Comparison of ENCODE assay signal across 1 mouse cellular context in genomic region chr10:52273012-52273411, GRCm38 (mm10).
TF ChIP-seq lines count a peak whose summit lies in the region.

No protein-coding gene starts in this region.

TF ChIP-seq in MEL, 35 proteins besides CTCF, POLR2A, EP300 and RAD21:
- TF ChIP-seq USF2 (IDR thresholded peaks at IDR 0.05; ENCODE audit: borderline replicate concordance in 1 of 2, insufficient read depth in 1 of 2, low read depth in 1 of 2, low read length in 2 of 2) (no peak), GABPA (IDR thresholded peaks at IDR 0.05; ENCODE audit: low read depth, low read length) (no peak), MYB (IDR thresholded peaks at IDR 0.05; ENCODE audit: low read depth, low read length) (no peak), POLR2AphosphoS2 (IDR thresholded peaks at IDR 0.05; ENCODE audit: low read length) (no peak), MAFK (IDR thresholded peaks at IDR 0.05; ENCODE audit: borderline replicate concordance, low read depth, low read length) (no peak), NRF1 (IDR thresholded peaks at IDR 0.05; ENCODE audit: insufficient read depth, low read depth, low read length, poor library complexity, severe bottlenecking) (no peak), RCOR1 (IDR thresholded peaks at IDR 0.05; ENCODE audit: low read depth, low read length) (no peak), MYC (IDR thresholded peaks at IDR 0.05; ENCODE audit: low read depth, low read length) (no peak)
